Mouse (Mus musculus): ENCODE measurements around the gene Adprm.
A peak's percentile ranks its signal among the peaks of the same experiment; 100 is the strongest.

Gene Adprm

GRCm38 (mm10) chr11:67077435-67077834 lies 25.0 kb upstream of the Adprm start:
- no peak for DNase-seq (ENCODE audit: low spot score in 2 of 2)

DNA sequence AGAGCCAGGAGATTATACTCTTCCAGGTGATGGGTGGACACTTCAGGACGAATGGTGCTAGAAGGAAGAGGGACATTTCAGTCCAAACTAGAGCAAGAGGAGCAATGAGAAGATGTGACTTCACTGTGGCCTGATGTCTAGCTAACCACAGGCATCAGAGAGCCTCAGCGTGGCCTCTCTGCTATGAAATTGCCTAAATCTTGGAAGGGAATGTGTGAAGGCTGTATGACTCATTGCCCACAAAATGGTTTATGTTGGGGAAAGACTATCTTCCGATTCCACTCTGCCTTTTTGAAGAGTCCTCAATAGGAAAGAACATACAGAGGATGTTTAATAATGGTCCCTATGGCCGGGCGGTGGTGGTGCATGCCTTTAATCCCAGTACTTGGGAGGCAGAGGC lies 24.4 kb upstream of the Adprm start:
- no peak for DNase-seq (ENCODE audit: low spot score in 2 of 2)

DNA sequence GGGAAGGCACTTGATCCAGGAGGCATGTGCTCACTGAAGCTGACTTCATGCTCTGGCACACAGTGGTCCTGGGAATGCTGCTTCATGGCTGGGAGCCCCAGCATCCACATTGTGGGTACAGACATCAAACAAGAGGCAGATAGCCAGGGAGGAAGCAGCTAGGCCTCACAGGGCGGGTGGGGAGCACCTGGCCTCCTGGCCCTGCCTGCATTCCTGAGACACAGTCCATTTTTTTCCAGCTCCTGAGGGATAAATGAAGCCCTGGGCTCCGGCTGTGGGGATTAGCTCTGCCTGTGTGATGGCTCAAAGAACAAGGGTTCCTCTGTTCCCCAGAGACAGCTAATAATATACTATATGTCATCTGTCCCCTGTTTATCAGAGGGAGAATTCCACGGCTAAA lies 22.6 kb upstream of the Adprm start:
- DNase-seq (ENCODE audit: low spot score in 2 of 2): no peak

DNA sequence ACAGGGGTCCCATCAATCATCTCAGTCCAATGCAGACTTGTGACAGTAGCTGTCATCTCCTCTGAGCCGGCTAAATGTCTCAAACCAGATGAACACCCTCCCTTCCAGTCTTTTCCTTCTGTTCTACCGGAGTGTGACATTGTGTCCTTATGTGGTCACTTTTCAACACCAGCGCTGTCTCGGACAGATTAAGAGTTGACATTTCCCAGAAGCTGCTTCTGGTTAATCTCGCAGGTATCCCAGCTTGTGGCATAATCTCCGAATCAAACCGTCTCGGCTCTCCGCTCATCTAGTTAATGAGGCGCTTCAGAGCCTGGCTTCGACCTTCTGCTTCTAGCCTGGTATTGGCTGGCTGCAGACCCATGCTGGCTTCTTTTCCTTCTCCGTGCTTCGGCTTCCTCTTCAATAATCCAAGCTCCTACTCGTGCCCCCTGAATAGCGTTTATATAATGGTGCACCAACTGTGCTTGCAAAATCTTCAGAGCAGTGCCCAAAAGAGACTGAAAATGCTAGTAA lies 20.3 kb upstream of the Adprm start:
- DNase-seq (ENCODE audit: low spot score in 2 of 2): no peak

- no peak for DNase-seq (ENCODE audit: low spot score in 2 of 2)
Measured at GRCm38 (mm10) chr11:67067741-67068140, 15.3 kb upstream of the Adprm start.

DNA sequence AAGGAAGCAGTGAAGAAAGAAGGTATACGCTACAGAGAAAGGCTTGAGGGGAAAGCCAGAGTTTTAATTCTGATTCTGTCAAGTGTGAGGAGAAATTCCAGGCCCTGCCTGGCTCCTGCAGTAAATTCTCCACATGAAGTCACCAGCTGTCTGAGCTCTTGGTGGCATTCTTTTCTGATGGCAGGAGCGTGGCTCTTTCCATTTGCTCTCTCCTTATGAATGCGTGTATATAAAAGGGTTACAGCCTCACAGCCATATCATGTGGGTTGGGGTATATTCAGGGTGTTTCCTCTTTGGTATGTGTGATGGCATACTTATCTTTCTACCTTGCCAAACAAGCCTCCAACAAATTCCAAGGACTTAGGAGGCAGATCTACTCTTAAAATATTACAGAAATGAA lies 10.3 kb upstream of the Adprm start:
- DNase-seq (ENCODE audit: low spot score in 2 of 2): no peak

GRCm38 (mm10) chr11:67061311-67061710 lies 8.9 kb upstream of the Adprm start:
- no peak for DNase-seq (ENCODE audit: low spot score in 2 of 2)

- no peak for DNase-seq (ENCODE audit: low spot score in 2 of 2)
Measured at GRCm38 (mm10) chr11:67054754-67055365, 2.5 kb upstream of the Adprm start.

- no peak for DNase-seq (ENCODE audit: low spot score in 2 of 2)
Measured at GRCm38 (mm10) chr11:67051676-67052320, 596 bp downstream of the Adprm start.

DNA sequence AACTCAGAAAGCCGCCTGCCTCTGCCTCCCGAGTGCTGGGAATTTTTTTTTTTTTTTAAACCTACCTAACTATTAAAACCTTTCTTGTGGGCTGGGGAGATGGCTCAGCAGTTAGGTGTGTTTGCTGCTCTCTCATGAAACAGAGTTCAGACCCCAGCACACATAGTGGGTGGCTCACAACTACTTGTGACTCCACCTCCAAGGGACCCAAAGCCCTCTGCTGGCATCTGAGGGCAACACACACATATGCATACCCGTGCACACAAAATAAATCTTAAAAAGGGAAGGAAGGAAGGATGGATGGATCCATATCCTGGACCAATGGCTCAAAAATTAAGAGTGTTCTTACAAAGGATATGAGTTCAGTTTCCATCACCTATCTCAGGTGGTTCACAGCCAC lies 3.1 kb downstream of the Adprm start:
- DNase-seq (ENCODE audit: low spot score in 2 of 2): no peak

DNA sequence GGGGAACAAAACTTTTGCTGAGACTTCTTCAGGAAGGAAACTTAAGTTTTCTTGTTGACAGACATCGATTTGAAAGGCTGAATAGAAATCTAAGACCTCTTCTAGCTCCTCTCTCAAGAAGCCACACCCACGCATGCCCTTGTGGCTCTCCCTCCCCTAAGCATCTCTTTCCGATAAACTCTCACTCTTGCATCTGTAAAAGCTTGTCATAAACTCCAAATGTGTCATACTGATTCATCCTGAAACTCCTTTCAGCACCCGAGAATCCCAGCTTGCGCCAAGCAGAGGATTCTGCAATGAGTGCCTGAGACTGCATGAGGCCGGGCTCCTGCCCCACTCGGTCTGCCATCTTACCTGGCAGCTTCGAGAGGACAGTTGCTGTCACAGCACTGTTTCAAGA lies 3.9 kb downstream of the Adprm start:
- no peak for DNase-seq (ENCODE audit: low spot score in 2 of 2)

DNA sequence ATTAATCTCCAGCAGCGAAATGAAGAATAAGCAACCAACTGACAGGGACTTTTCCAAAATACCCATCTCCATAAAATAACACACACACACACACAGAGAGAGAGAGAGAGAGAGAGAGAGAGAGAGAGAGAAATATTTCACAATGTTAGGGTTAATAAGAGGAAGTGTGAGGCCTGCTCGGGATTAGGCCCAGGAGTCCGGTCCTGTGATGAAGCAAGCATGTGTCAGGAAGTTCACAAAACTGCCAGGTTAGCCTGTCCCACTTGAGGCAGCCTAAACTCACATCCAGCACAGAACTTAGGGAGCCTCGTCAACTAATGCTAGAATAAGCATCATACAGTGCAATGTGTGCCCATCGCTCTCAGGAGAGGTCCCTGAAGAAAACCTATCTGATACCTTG lies 5.2 kb downstream of the Adprm start:
- DNase-seq (ENCODE audit: low spot score in 2 of 2): no peak

DNA sequence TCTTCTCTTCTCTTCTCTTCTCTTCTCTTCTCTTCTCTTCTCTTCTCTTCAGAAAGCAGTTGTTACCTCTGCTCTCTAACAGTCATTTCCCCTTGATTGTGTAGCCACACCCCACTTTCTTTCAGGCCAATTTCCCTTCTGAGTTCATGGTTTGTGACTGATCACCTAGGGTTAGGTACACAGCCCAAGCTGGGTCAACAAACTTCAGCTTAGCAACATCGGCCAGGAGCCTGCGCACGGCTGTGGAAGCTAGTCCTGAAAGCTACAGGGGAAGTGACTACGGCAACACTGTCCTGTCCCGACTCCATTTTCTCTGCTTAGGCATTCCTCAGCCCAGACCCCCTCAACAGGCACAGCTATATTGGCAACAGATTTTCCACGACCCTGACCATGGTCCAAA lies 7.4 kb downstream of the Adprm start:
- no peak for DNase-seq (ENCODE audit: low spot score in 2 of 2)

GRCm38 (mm10) chr11:67043007-67043406 lies 9.4 kb downstream of the Adprm start:
- no peak for DNase-seq (ENCODE audit: low spot score in 2 of 2)

- DNase-seq (ENCODE audit: low spot score in 2 of 2): no peak
Measured at GRCm38 (mm10) chr11:67040483-67040882, 11.9 kb downstream of the Adprm start.

DNA sequence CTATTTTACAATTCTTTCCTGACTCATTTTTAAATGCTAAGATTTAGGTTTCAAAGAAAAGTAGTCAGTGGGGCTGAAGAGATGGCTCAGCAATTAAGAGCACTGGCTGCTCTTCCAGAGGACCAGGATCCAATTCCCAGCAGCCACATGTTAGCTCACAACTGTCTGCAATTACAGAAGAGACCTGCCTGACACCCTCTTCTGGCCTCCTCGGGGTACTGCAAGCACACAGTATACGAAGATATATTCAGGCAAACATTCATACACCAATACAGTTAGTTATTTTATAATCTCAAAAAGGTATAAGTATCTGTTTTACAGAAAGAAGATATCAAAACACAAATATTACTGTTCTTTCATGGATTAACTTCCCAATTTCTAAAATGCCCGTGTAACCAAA lies 12.6 kb downstream of the Adprm start:
- DNase-seq (ENCODE audit: low spot score in 2 of 2): no peak

DNA sequence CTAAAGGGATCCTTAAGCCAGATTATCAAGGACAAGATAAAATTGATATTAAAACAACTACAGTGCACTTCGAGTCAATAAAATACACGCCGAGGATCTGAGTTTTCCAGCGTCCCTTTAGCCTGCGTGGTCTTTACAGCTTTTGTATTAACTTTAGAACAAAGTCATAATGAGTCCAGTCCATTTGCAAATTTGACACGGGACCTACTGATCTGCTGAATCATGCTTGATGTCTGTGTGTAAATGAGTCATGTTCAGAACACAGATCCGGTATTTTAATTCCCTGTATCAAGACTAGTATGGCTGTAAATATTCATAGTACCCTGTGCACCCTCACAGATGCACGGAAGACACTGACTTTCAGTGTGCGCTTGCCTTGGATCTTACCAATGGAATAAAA lies 15.5 kb downstream of the Adprm start:
- no peak for DNase-seq (ENCODE audit: low spot score in 2 of 2)

GRCm38 (mm10) chr11:67036229-67036628 lies 16.2 kb downstream of the Adprm start:
- DNase-seq (ENCODE audit: low spot score in 2 of 2): no peak

DNA sequence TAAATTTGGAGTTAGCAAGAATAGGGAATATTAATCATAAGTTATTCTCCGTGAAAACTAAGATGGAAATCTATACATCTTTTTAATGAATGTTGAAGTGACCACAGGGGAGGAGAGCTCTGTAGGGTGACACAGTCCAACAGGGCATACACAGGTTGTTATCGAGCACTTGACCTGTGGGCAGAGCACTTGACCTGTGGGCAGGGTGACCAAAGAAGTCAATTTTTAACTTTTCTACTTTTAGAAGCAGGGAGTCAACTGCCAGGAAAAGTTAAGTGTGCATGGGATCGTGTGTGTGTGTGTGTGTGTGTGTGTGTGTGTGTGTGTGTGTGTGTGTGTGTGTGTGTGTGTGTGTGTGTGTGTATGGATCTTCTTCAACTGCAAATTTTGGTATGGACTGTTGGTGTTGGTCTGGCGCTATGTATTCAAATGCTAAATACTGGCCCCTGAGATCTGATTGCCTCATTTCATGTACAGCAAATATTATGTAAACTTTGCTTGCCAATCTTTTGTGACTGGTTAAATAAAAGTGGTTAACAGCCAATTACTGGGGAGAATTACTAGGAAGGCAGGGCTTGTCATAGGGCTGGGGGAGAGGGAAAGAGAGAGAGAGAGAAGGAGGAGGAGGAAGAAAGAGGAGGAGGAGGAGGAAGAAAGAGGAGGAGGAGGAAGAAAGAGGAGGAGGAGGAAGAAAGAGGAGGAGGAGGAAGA lies 17.5 kb downstream of the Adprm start:
- no peak for DNase-seq (ENCODE audit: low spot score in 2 of 2)

DNA sequence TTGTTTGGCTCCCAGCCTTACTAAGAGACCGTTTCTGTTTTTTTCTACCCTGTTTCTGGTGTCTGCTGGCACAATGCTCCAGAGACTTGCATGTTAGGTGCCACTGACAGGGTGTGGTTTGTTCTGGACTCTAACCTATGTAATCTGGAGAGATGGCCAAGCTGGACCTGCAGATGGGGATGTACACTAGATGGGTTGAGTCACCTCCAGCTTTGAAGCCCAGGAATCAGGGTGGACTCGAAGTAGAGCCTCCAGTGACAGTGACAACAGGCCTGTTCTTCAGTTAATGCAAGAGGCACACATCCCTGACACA lies 20.8 kb downstream of the Adprm start:
- no peak for DNase-seq (ENCODE audit: low spot score in 2 of 2)

GRCm38 (mm10) chr11:67030904-67031602 lies 21.3 kb downstream of the Adprm start:
- DNase-seq (ENCODE audit: low spot score in 2 of 2): no peak

GRCm38 (mm10) chr11:67024867-67025477 lies 27.4 kb downstream of the Adprm start, which contains the start of gene Tmem220:
Gene Tmem220 (plus strand): TSS chr11:67025154.
- DNase-seq (ENCODE audit: low spot score in 2 of 2): peak; percentile 89 to 92
